Comparison of ENCODE assay signal across 31 mouse cellular contexts in the genomic region with DNA sequence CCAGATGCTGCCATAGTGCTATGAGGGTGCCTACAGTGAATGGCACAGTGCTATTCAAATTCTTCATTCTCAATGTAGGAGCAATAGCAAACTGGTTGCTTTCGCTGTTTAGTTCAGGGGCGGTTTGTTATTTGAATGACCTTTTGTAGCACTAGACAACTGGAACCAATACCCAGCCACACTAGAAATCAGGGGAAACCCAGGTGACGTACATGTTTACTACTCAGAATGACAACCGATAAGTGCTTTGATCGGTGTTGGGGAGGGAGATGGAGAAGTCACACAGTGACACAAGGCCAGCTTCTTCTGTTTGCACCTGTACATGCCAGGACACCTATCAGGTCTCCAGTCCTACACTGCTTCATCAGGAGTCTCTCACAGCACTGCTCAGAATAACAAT. TPM values are rescaled to one million over a fixed set of nuclear protein-coding genes. Genes with fewer than 3 reads are reported as not detected.
DNase-seq lines count a peak whose midpoint lies in the region; ATAC-seq and TF ChIP-seq lines count a peak whose summit lies in the region.
"Had no signal": no experiment of that assay in that cellular context is flagged by ENCODE, and none has a peak within 500 bp of the region (broad histone marks: within the 10 kb centered on the region; RNA-seq: fewer than 3 reads in every experiment).

No protein-coding gene starts in this region.

- H3K27ac ChIP-seq in lung, embryonic 14.5 days (ENCODE audit: low read depth), result peak overlapping the region; percentile 81
- H3K27ac ChIP-seq in stomach, embryonic 16.5 days (ENCODE audit: low read length), result peak overlapping the region; percentile 86
- H3K27ac ChIP-seq: embryonic facial prominence, embryonic 13.5 days; gastrocnemius, adult 2 months; heart, adult 2 months; hindbrain, embryonic 13.5 days; limb, embryonic 10.5 days; limb, embryonic 15.5 days; liver, embryonic 14.5 days; midbrain, embryonic 12.5 days; neural tube, embryonic 12.5 days had no signal

- ATAC-seq in lung, embryonic 14.5 days (ENCODE audit: insufficient read depth), result no peak
- ATAC-seq in CD4-positive, CD25-positive, alpha-beta regulatory T cell, adult 4 months, result peak; percentile 85
- ATAC-seq in activated CD4-positive, CD25-positive, alpha-beta regulatory T cell, adult 4 months, result peak; percentile 81
- ATAC-seq in stomach, embryonic 16.5 days (ENCODE audit: insufficient read depth, low FRiP score), result no peak
- ATAC-seq: forebrain, embryonic 16.5 days had no signal

- no peak overlapping the region for H3K9ac ChIP-seq in lung, embryonic 14.5 days
- peak overlapping the region; percentile 18; the same call in 1 of the 2 replicates for H3K9ac ChIP-seq in stomach, embryonic 16.5 days (ENCODE audit: low read length)
- H3K9ac ChIP-seq: embryonic facial prominence, embryonic 13.5 days; heart, embryonic 12.5 days; hindbrain, embryonic 13.5 days; limb, embryonic 15.5 days; liver, embryonic 14.5 days; midbrain, embryonic 12.5 days; neural tube, embryonic 12.5 days had no signal

- no peak for TF ChIP-seq CTCF in lung, embryonic 14.5 days (IDR thresholded peaks at IDR 0.05; ENCODE audit: low read depth)

- no peak overlapping the region for H3K4me2 ChIP-seq in lung, embryonic 14.5 days
- H3K4me2 ChIP-seq in stomach, embryonic 16.5 days (ENCODE audit: low read depth, low read length), result no peak overlapping the region
- H3K4me2 ChIP-seq: embryonic facial prominence, embryonic 13.5 days; heart, embryonic 12.5 days; hindbrain, embryonic 13.5 days; limb, embryonic 15.5 days; midbrain, embryonic 12.5 days; neural tube, embryonic 12.5 days had no signal

- intact Hi-C loops in left cerebral cortex, postnatal 36 days (cut with DNase I), result no loop called here

- no peaks in the 10 kb centered on the region for H3K27me3 ChIP-seq in lung, embryonic 14.5 days (ENCODE audit: insufficient read depth, low read length)
- H3K27me3 ChIP-seq in stomach, embryonic 16.5 days (ENCODE audit: control insufficient read depth, insufficient read depth, low read length), result no peaks in the 10 kb centered on the region
- H3K27me3 ChIP-seq: limb, embryonic 15.5 days; megakaryocyte, embryonic 14.5 days had no signal

- H3K9me3 ChIP-seq in lung, embryonic 14.5 days (ENCODE audit: low read depth, low read length), result no peaks in the 10 kb centered on the region
- no peaks in the 10 kb centered on the region for H3K9me3 ChIP-seq in stomach, embryonic 16.5 days (replicated peaks; ENCODE audit: control insufficient read depth, low read length)
- H3K9me3 ChIP-seq: embryonic facial prominence, embryonic 13.5 days; G1E; heart, embryonic 12.5 days; hindbrain, embryonic 13.5 days; limb, embryonic 10.5 days; limb, embryonic 15.5 days; megakaryocyte, embryonic 14.5 days; midbrain, embryonic 12.5 days; neural tube, embryonic 12.5 days had no signal

- H3K36me3 ChIP-seq in lung, embryonic 14.5 days (ENCODE audit: insufficient read depth), result no peaks in the 10 kb centered on the region
- H3K36me3 ChIP-seq in stomach, embryonic 16.5 days (ENCODE audit: control insufficient read depth, insufficient read depth, low read length), result no peaks in the 10 kb centered on the region
- H3K36me3 ChIP-seq: heart, embryonic 12.5 days; limb, embryonic 10.5 days; midbrain, embryonic 12.5 days; neural tube, embryonic 12.5 days had no signal

- 0 out of 2 replicates have a peak, but pooled peaks cover 4% of the 10 kb centered on the region for H3K4me1 ChIP-seq in lung, embryonic 14.5 days (ENCODE audit: insufficient read depth)
- peaks cover 20% of the 10 kb centered on the region for H3K4me1 ChIP-seq in stomach, embryonic 16.5 days (ENCODE audit: control insufficient read depth, insufficient read depth, low read length)

- DNase-seq in lung, embryonic 14.5 days, result no peak
- DNase-seq in lung, postnatal 25 days (ENCODE audit: low spot score), result no peak
- no peak for DNase-seq in left cerebral cortex, postnatal 36 days (ENCODE audit: low spot score in 2 of 2)
- DNase-seq in liver, result no peak
- DNase-seq: adrenal gland, postnatal 14 days; B cell, adult 2 months; cerebellum, adult 11 months; cerebellum, adult 9-11 months; gastrocnemius, adult 2 months; gastrocnemius, postnatal 36 days; heart, adult 2 months; heart, postnatal 4 days; layer of hippocampus, postnatal 36 days; right cerebral cortex, postnatal 4 days; thymus, adult 18-20 months; thymus, postnatal 25 days had no signal

- WGBS in lung, embryonic 14.5 days, result 83% methylated on average over 5 of the region's 5 CpGs
- WGBS in stomach, embryonic 16.5 days, result 83% methylated on average over 5 of the region's 5 CpGs

- H3K4me3 ChIP-seq in lung, embryonic 14.5 days (ENCODE audit: low read depth, low read length), result no peak overlapping the region
- H3K4me3 ChIP-seq in stomach, embryonic 16.5 days (replicated peaks; ENCODE audit: low read length), result no peak overlapping the region
- H3K4me3 ChIP-seq: embryonic facial prominence, embryonic 13.5 days; gastrocnemius, adult 2 months; heart, adult 2 months; heart, embryonic 12.5 days; hindbrain, embryonic 13.5 days; limb, embryonic 10.5 days; limb, embryonic 15.5 days; megakaryocyte, embryonic 14.5 days; midbrain, embryonic 12.5 days; myocyte; neural tube, embryonic 12.5 days had no signal

RNA-seq across cellular contexts. Expression of gene Arrdc1, which starts 5.5 kb away (rescaled TPM):
- polyA plus RNA-seq in lung, embryonic 14.5 days (2014; fragmentation: Nextera tagmentation; extraction: Ambion mirVana), result 76.4 and 79.2 TPM in 2 replicates
- polyA plus RNA-seq in CD4-positive, CD25-positive, alpha-beta regulatory T cell, adult 4 months (2017; shearing (Covaris generic)), result 100 to 1,000 TPM; 223 to 311 TPM
- 100 to 1,000 TPM; 191 to 208 TPM for polyA plus RNA-seq in activated CD4-positive, CD25-positive, alpha-beta regulatory T cell, adult 4 months (2017; shearing (Covaris generic))
- 105 and 120 TPM in 2 replicates for polyA plus RNA-seq in stomach, embryonic 16.5 days (2015; fragmentation: Nextera tagmentation; extraction: Ambion mirVana)
- total RNA-seq in left cerebral cortex, postnatal 36 days (2021), result 10 to 100 TPM; 14.1 to 18.1 TPM

RNA-seq across cellular contexts. Expression of gene Ehmt1, which starts 10.2 kb away (rescaled TPM):
- polyA plus RNA-seq in lung, embryonic 14.5 days (2014; fragmentation: Nextera tagmentation; extraction: Ambion mirVana), result 89.2 and 94.5 TPM in 2 replicates
- 10 to 100 TPM; 49.2 to 76.4 TPM for polyA plus RNA-seq in CD4-positive, CD25-positive, alpha-beta regulatory T cell, adult 4 months (2017; shearing (Covaris generic))
- polyA plus RNA-seq in activated CD4-positive, CD25-positive, alpha-beta regulatory T cell, adult 4 months (2017; shearing (Covaris generic)), result 10 to 100 TPM; 35.7 to 45.4 TPM
- 66.6 and 67.6 TPM in 2 replicates for polyA plus RNA-seq in stomach, embryonic 16.5 days (2015; fragmentation: Nextera tagmentation; extraction: Ambion mirVana)
- total RNA-seq in left cerebral cortex, postnatal 36 days (2021), result 10 to 100 TPM; 47.0 to 62.6 TPM

RNA-seq across cellular contexts. Expression of gene Zmynd19, which starts 20.0 kb away (rescaled TPM):
- 20.8 and 23.3 TPM in 2 replicates for polyA plus RNA-seq in lung, embryonic 14.5 days (2014; fragmentation: Nextera tagmentation; extraction: Ambion mirVana)
- 1 to 10 TPM in 1 of 2 experiments, under 1 TPM in 1; 0.89 to 1.4 TPM for polyA plus RNA-seq in CD4-positive, CD25-positive, alpha-beta regulatory T cell, adult 4 months (2017; shearing (Covaris generic))
- polyA plus RNA-seq in activated CD4-positive, CD25-positive, alpha-beta regulatory T cell, adult 4 months (2017; shearing (Covaris generic)), result 1 to 10 TPM; 1.3 to 1.8 TPM
- polyA plus RNA-seq in stomach, embryonic 16.5 days (2015; fragmentation: Nextera tagmentation; extraction: Ambion mirVana), result 1.9 and 2.3 TPM in 2 replicates
- 10 to 100 TPM; 37.1 to 37.3 TPM for total RNA-seq in left cerebral cortex, postnatal 36 days (2021)

RNA-seq across cellular contexts. Expression of gene Dph7, which starts 32.6 kb away (rescaled TPM):
- 26.4 and 29.3 TPM in 2 replicates for polyA plus RNA-seq in lung, embryonic 14.5 days (2014; fragmentation: Nextera tagmentation; extraction: Ambion mirVana)
- polyA plus RNA-seq in CD4-positive, CD25-positive, alpha-beta regulatory T cell, adult 4 months (2017; shearing (Covaris generic)), result 10 to 100 TPM; 34.2 to 42.6 TPM
- polyA plus RNA-seq in activated CD4-positive, CD25-positive, alpha-beta regulatory T cell, adult 4 months (2017; shearing (Covaris generic)), result 10 to 100 TPM; 30.0 to 32.2 TPM
- 22.0 and 22.1 TPM in 2 replicates for polyA plus RNA-seq in stomach, embryonic 16.5 days (2015; fragmentation: Nextera tagmentation; extraction: Ambion mirVana)
- total RNA-seq in left cerebral cortex, postnatal 36 days (2021), result 10 to 100 TPM; 28.4 to 34.6 TPM

RNA-seq across cellular contexts. Expression of gene Mrpl41, which starts 45.3 kb away (rescaled TPM):
- 106 and 115 TPM in 2 replicates for polyA plus RNA-seq in lung, embryonic 14.5 days (2014; fragmentation: Nextera tagmentation; extraction: Ambion mirVana)
- polyA plus RNA-seq in CD4-positive, CD25-positive, alpha-beta regulatory T cell, adult 4 months (2017; shearing (Covaris generic)), result 10 to 100 TPM; 91.6 to 98.5 TPM
- 100 to 1,000 TPM; 102 to 124 TPM for polyA plus RNA-seq in activated CD4-positive, CD25-positive, alpha-beta regulatory T cell, adult 4 months (2017; shearing (Covaris generic))
- polyA plus RNA-seq in stomach, embryonic 16.5 days (2015; fragmentation: Nextera tagmentation; extraction: Ambion mirVana), result 112 and 119 TPM in 2 replicates
- 10 to 100 TPM; 77.5 to 82.1 TPM for total RNA-seq in left cerebral cortex, postnatal 36 days (2021)

Comparison
In these comparisons a context has a peak if more than half of its experiments do, and no peak if none do; other contexts are left out.
1. ATAC-seq: peak in CD4-positive, CD25-positive, alpha-beta regulatory T cell, adult 4 months (single experiment) and activated CD4-positive, CD25-positive, alpha-beta regulatory T cell, adult 4 months (single experiment); none in lung, embryonic 14.5 days (single experiment) and stomach, embryonic 16.5 days (single experiment).